Mouse (Mus musculus) left cerebral cortex, adult 11 months (tissue): Measurements from ENCODE around the gene Anks1.
A peak's percentile ranks its signal among the peaks of the same experiment; 100 is the strongest.
"Not testable (repeated sequence)": the region's sequence is repeated elsewhere in the genome, so short reads cannot be mapped to it uniquely, and the experiment has no call there.

ENCODE experiments used
- DNase-seq: peaks from one replicate; pipeline ENCODE4 v3.0.0; 2022; ENCODE audit warnings: low spot score

The Anks1 gene

GRCm38 (mm10) chr17:27999683-28000273 is 90.7 kb downstream of the Anks1 start:
- not testable (repeated sequence) for DNase-seq

GRCm38 (mm10) chr17:28000389-28000788 is 91.3 kb downstream of the Anks1 start:
- DNase-seq: no peak

GRCm38 (mm10) chr17:28000851-28001250 is 91.7 kb downstream of the Anks1 start:
- DNase-seq: no peak

- DNase-seq: peak; percentile 55
These were observed 96.3 kb downstream of the Anks1 start for GRCm38 (mm10) chr17:28005393-28005792.

- no peak for DNase-seq
These were observed 97.1 kb downstream of the Anks1 start for GRCm38 (mm10) chr17:28006208-28006607.

GRCm38 (mm10) chr17:28006611-28007010 is 97.5 kb downstream of the Anks1 start:
- no peak for DNase-seq

- DNase-seq: no peak
These were observed 98.2 kb downstream of the Anks1 start for GRCm38 (mm10) chr17:28007179-28007811.

- no peak for DNase-seq
These were observed 98.9 kb downstream of the Anks1 start for GRCm38 (mm10) chr17:28007857-28008564.

- DNase-seq: no peak
These were observed 99.5 kb downstream of the Anks1 start for GRCm38 (mm10) chr17:28008565-28008981.

GRCm38 (mm10) chr17:28009066-28009715 is 100.1 kb downstream of the Anks1 start:
- no peak for DNase-seq

GRCm38 (mm10) chr17:28009716-28010114 is 100.6 kb downstream of the Anks1 start:
- DNase-seq: no peak

- no peak for DNase-seq
These were observed 101.8 kb downstream of the Anks1 start for GRCm38 (mm10) chr17:28010925-28011324.

GRCm38 (mm10) chr17:28012851-28013250 is 103.7 kb downstream of the Anks1 start:
- no peak for DNase-seq

- peak; percentile 69 for DNase-seq
These were observed 104.3 kb downstream of the Anks1 start for GRCm38 (mm10) chr17:28013259-28013875.

GRCm38 (mm10) chr17:28014449-28014848 is 105.3 kb downstream of the Anks1 start:
- DNase-seq: no peak

GRCm38 (mm10) chr17:28015068-28015730 is 106.1 kb downstream of the Anks1 start:
- no peak for DNase-seq

GRCm38 (mm10) chr17:28016056-28016797 is 107.1 kb downstream of the Anks1 start:
- DNase-seq: no peak

- DNase-seq: no peak
These were observed 109.2 kb downstream of the Anks1 start for GRCm38 (mm10) chr17:28018344-28018743.

GRCm38 (mm10) chr17:28018776-28019175 is 109.7 kb downstream of the Anks1 start:
- DNase-seq: no peak

- DNase-seq: no peak
These were observed 110.9 kb downstream of the Anks1 start for GRCm38 (mm10) chr17:28019785-28020696.
